Mouse (Mus musculus) thymus, adult 2 months (tissue): Measurements from ENCODE around the gene Tle4.

Experiments used
- CTCF ChIP-seq: fragments of 200-500 bp; IDR thresholded peaks from 2 replicates; pipeline ENCODE4 v1.5.1; 2012; ENCODE audit warnings: mild to moderate bottlenecking, control low read depth, low read length, moderate library complexity, borderline replicate concordance; ENCODE audit not compliant: control insufficient read depth, poor library complexity, insufficient read depth; ENCODE audit errors: extremely low read depth
- POLR2A ChIP-seq: fragments of 200-500 bp; IDR thresholded peaks from 2 replicates; pipeline ENCODE4 v1.6.1; 2012; ENCODE audit warnings: mild to moderate bottlenecking, low read length, control low read depth, moderate library complexity; ENCODE audit not compliant: control insufficient read depth, poor library complexity, insufficient read depth; ENCODE audit errors: extremely low read depth

- TF ChIP-seq CTCF: no peak
- no peak for TF ChIP-seq POLR2A
Measured at GRCm38 (mm10) chr19:14586171-14586570, 11.7 kb downstream of the Tle4 start.
